Mouse (Mus musculus): ENCODE results near the gene Il17re.

Gene Il17re

GRCm38 (mm10) chr6:113457952-113458534 lies at the start of gene Il17re:
TSS of gene Il17re (plus strand) at chr6:113458484.
- DNase-seq, result no peak

GRCm38 (mm10) chr6:113410001-113410400 lies 48.3 kb upstream of the Il17re start:
- no peak for DNase-seq

DNA sequence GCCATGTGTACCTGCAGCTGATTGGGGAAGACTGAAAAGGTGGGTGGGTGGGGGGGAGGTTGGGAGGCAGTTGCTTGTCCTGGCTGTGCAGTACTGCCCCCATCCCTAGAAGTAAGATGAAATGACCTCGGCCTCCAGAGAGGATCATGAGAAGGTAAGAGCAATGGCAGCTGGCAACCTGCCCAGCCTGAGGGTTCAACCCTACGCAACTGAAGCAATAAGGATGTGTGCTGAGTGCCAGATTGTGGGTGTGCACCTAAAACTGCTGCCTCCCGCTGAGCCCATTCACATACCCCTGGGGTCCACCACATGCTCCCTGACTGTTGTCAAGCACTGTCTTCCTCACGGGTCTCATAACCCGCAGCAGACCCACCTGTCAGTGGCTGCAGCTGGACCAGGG lies 41.9 kb upstream of the Il17re start:
- DNase-seq, result no peak

DNA sequence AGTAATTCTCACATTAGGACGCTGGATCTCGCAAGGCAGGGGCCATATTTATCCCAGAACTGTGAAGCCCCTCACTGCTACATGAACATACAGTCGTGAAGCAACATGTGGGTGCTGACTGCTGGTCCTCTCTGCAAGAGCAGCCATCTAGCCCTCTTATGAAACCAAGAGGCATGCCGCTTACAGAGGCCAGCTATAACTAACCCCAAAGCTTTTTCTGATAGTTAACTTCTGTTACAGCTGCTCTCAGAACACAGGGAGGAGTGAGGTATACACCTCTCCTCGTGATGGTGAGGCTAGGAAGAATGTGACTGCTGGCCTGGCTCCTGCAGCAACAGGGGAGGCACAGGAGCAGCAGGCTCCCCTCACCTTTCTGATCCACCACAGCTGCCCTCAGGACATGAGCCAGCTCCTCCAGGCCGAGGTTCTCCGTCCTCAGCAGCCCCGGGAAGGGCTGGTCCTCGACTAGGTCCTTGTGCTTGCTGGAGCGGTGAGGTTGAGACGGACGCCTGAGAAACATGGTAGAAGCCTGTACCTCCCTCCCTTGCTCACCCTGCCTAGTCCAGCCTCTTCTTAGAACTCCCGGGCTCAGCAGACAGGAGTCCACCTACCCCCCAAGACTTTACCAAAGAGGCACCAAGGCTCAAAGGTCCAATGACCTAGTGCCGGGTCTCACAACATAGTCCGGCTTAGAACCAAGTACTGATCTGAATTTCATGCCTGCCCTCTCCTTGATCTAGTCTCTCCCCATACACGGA lies 39.7 kb upstream of the Il17re start:
- no peak for DNase-seq

GRCm38 (mm10) chr6:113419199-113419587 lies 39.1 kb upstream of the Il17re start, which contains the start of gene Rpusd3:
TSS of gene Rpusd3 (minus strand) at chr6:113419340.
- peak; percentile 97 for DNase-seq

DNA sequence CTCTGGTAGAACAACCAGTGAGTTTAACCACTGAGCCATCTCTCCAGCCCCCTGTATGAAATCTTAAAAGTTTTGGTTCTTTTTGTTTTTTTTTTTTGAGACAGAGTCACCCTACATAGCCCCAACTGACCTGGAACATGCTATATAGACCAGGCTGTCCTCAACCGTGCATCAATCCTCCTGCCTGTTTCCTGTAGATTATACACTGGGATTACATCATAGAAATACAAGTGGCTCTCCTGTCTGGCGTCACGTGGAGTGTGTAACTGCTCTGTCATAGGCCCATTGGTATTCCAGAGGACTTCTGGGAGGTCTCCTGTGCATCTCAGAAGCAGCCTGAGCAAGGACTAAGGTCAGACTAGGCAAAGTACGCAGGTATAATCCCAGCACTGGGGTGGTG lies 35.3 kb upstream of the Il17re start:
- no peak for DNase-seq

DNA sequence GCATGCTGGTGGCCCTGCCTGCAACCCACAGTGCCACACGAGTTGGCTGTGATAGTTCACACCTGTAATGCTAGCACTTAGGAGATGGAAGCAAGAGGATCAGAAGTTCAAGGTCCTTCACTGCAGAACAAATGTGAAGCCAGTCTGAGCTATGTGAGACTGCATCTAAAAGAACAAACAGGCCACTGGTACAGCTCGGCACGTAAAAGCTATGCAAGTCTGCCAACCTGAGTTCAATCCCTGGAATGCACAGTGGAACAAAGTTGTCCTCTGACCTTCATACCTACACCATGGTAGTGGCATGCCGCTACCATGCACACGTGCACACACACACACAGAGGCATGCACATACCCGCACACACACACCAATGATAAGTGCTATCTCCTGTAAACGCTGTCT lies 34.1 kb upstream of the Il17re start:
- DNase-seq, result no peak

DNA sequence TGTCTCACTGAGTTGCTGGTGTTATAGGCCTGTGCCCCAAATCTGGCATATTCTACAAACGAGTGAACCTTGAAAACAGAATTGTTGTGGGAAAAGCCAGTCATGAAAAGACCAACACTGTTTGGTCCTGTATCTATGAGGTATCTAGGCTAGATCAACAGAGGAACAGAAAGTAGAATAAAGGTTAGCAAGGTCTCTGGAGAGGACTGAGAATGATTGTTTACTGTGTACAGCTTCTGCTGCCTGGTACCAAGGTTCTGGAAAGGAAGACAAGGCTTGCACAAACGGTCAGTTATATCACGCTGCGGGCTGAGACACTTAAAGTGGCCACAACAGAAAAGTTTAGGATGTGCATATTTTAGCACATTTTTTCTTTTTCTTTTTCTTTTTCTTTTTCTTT lies 31.6 kb upstream of the Il17re start:
- no peak for DNase-seq

DNA sequence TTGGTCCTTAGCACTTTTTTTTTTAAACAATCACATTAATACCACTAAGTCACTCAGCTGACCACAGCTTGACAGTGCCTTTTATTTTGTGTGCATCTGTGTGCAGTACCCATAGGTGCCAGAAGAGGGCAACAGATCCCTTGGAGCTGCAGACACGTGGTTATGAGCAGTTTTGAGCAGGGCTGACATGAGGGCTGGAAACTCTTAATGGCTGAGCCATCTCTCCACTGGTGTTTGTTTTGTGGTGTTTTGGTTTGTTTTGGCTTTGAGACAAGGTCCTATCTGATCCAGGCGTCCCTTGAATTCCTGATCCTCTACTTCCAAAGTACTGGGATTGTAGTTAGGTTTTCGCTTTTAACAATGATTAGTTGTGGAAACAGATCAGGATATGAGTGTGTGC lies 30.9 kb upstream of the Il17re start:
- no peak for DNase-seq

DNA sequence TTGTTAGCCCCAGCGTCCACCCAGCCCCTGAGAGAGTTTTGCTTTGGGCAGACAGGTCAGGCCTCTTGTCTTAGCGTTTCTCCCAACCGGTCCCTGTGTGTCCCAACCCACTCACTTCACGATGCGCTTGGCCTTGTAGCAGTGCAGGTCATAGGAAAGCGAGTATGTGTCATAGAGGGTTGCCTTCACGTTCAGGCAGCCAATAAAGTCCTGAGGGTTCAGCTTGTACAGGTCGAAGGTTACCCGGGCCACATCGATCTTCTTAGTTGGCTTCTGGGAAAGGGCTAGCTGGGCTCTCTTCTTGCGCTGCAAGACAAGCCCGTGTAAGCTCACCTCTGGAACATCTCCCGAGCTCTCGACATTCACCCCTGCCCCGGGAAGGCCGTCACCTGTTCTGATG lies 30.3 kb upstream of the Il17re start:
- DNase-seq, result no peak

GRCm38 (mm10) chr6:113429965-113430364 lies 28.3 kb upstream of the Il17re start:
- DNase-seq, result no peak

DNA sequence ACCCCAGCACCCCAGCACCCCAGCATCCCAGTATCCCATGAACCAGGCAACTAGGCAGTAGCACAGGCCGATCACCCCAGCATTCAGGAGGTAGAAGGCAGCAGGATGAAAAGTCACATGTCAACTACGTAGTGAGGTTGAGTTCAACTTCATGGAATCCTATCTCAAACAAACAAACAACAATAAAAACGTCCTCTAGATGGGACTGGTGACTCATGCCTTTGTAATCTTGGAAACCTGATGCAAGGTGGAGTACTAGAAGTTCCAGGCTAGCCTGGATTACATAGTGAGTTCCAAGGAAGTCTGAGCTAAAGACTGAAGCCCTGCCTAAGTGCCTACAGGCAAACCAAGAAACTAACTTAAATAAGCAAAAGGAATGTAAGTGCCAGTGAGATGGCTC lies 27.4 kb upstream of the Il17re start:
- no peak for DNase-seq

GRCm38 (mm10) chr6:113431801-113432200 lies 26.5 kb upstream of the Il17re start:
- no peak for DNase-seq

- DNase-seq, result no peak
Measured at GRCm38 (mm10) chr6:113433661-113434060, 24.6 kb upstream of the Il17re start.

DNA sequence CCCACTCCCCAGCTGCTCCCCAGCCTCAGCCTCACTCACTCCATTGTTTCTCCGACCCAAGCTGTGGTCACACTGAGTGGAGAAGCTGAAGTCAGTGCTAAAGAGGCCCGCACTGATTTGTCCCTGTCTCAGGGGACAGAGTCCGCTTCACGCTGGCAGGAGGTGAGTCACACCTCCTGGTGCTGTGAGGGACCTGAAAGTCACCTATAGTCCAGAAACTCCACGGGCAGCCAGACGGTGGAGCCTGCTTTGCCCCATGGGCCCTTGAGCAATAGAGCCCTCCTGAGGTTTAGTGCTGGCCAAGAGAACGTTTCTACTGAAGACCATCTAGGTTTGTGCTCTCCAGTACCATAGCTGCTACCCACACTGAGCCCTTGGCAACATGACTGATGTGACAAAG lies 23.6 kb upstream of the Il17re start:
- no peak for DNase-seq

- DNase-seq, result no peak
Measured at GRCm38 (mm10) chr6:113435664-113436205, 22.5 kb upstream of the Il17re start, which contains the start of gene Cidec. TSS of gene Cidec (minus strand) at chr6:113435760.

DNA sequence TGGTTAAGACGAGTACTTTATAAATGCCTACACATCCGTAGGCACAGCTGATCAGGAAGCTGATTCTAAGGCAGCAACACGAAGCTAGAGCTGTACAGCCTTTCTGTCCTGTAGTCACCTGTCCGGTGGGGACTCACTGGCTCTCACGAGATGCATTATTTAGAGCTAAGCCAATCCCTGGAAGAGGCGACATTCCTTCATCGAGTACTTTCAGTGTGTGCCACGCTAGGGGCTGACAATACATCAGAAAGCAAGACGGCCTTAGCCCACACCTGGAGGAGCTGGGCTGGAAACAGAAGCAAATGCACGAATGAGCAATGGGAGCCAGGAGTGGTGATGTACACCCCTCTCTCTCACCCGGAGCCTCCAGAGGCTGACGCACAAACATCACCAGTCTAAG lies 21.1 kb upstream of the Il17re start:
- DNase-seq, result no peak

- no peak for DNase-seq
Measured at GRCm38 (mm10) chr6:113438721-113439430, 19.4 kb upstream of the Il17re start.

DNA sequence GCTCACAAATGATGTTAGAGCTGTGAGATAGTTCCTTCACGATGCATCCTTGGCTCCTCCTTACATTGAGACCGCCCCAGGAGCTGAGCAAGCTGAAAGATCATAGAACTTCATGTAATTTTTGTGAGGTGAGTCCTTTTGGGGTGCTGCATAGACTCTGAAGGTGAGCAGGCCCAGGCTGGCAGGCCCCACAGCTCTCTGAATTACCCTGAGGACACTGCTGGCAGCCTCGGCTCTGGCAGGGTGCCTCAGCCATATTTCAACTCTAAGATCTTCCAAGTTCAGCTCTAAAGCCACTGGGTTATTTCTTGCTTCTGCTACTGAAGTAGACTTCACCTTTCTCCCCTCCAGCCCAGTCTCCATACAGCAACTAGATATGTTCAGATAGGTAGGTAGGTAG lies 17.6 kb upstream of the Il17re start:
- no peak for DNase-seq

GRCm38 (mm10) chr6:113441147-113441680 lies 17.1 kb upstream of the Il17re start:
- DNase-seq, result peak; percentile 86

DNA sequence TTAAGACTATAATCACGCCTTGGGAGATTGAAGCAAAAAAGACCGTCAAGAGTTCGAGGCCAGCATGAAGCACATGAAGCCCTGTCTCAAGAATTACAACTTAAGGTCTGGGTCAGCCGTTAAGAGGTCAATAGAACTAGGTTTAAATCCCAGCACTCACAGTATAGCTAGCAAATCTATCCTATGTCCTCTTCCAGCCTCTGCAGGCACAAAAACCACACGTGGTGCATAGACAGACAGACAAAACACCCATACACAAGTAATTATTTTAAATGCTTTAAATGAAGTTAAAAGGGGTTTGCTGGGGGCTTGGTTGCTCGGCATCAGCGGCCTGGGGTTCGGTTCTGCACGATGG lies 16.2 kb upstream of the Il17re start:
- DNase-seq, result no peak

- peak; percentile 93 for DNase-seq
Measured at GRCm38 (mm10) chr6:113442442-113443090, 15.7 kb upstream of the Il17re start, which contains the start of gene Jagn1. TSS of gene Jagn1 (plus strand) at chr6:113442569.

- no peak for DNase-seq
Measured at GRCm38 (mm10) chr6:113443091-113443490, 15.2 kb upstream of the Il17re start.
